Mouse (Mus musculus): ENCODE measurements around the gene Ctsh.
A peak's percentile ranks its signal among the peaks of the same experiment; 100 is the strongest.
"Not testable (repeated sequence)": the region's sequence is repeated elsewhere in the genome, so short reads cannot be mapped to it uniquely, and the experiment has no call there.

Gene Ctsh

DNA sequence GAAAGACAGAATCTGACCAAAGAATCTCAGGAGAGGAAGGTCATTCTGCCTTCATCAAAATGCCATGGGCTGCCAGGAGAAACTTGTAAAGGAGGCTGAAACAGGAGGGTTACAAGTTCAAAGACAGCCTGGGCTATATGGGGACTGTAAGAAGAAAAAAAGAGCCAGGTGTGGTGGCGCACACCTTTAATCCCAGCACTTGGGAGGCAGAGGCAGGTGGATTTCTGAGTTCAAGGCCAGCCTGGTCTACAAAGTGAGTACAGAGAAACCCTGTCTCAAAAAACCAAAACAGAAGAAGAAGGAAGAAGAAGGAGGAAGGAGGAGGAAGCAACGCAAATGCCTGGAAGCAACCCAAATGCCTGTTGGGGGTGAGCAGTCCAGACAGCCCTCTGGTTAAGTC, at the start of gene Ctsh:
Ctsh (plus strand) TSS at position 301 of the 400 bp plus-strand sequence.
- no peak for DNase-seq (ENCODE audit: low spot score in 2 of 2)

DNA sequence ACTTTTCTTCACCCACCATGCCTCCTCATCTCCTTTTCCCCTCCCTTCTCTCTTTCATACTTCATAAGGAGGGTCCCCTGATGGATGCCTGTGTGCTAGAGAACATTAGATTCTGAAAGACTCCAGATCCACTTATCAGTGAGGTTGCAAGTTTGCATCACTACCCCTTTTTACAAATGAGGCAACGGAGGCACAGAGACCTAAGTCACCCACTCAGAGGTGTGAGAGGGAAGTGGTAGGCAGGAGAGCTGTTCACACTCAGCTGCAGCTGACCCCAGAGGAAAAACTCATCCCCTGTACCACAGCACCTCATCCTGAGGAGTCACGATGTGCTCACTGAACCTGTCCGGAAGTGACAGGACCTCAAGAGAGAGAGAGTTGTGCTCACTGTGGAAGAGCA, 47.5 kb upstream of the Ctsh start:
- DNase-seq (ENCODE audit: low spot score in 2 of 2) = no peak

DNA sequence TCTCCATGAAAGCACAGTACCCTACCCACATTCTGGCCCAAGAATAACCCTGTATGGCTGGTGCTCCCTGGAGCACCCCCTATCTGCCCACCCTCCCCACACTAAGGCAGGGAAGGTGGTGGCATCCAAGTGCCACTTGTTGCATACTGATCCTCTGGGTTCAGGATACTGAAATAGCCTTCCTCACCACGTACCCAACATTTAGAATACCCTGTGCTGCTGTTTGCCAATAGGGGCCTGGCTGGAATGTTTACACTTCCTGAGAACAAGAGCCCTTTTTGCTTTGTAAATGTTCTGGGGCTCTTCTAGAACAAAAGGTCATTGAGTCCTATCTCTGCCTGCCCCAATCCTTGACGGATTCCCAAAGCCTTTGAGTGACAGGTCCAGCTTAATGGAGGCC, 46.9 kb upstream of the Ctsh start:
- DNase-seq (ENCODE audit: low spot score in 2 of 2) = no peak

GRCm38 (mm10) chr9:90008138-90008537, 45.8 kb upstream of the Ctsh start:
- no peak for DNase-seq (ENCODE audit: low spot score in 2 of 2)

- no peak for DNase-seq (ENCODE audit: low spot score in 2 of 2)
Measured at GRCm38 (mm10) chr9:90011849-90012248, 42.1 kb upstream of the Ctsh start.

DNA sequence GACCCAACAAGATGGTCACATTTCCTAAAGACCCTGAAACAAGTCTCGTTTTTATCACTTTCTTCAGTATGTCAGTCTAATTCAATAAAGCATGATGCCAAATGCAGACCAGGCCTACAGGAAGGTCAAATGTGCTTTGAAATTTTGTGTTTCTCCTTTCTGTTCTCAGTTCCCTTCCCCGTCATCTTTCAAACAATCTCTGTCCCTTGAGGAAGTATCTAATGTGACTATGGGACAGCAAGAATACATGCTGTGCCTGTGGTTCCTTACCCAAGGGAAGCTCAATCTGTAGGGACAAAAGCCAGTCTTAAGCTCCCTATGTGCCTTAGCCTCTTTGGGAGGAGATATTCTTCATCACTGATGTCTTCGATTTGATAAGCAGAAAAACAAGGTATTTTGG, 39.3 kb upstream of the Ctsh start:
- no peak for DNase-seq (ENCODE audit: low spot score in 2 of 2)

DNA sequence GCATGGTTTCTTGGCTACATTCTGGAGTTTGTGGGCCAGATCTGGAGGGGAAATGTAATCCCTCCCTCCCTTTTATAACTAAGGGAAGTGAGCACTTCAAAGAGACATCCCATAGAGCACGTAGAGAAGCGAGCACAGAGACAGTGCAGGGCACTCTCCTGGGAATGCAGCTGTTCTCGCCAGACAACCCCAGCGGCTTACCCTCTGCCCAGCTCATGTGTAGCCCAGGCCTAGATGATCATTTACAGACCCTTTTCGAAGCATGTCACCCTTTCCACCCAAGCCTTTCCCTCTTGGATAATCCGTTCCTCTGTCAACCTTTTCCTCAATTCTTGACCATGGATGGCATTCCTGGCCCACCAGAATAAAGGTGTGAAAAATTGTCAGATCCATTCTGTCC, 37.7 kb upstream of the Ctsh start:
- no peak for DNase-seq (ENCODE audit: low spot score in 2 of 2)

GRCm38 (mm10) chr9:90020866-90021265, 33.1 kb upstream of the Ctsh start:
- DNase-seq (ENCODE audit: low spot score in 2 of 2) = no peak

DNA sequence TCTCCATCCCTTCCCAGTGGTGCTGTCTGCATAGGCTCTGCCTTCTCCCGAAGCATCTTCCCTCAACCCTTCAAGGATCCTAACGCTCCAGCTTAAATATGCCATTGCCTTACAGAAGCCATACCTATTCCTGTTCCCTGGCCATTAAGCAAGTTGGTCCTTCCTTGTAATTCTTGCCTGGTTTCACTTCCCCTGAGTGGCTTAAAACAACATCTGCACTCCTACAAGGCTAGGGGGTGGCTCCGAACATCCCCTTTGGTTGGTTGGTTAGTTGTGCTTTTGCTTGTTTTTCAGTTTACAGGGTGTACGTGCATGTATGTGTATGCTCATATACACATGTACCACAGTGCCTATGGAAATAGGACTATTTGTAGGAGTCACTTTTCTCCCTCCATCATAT, 32.5 kb upstream of the Ctsh start:
- no peak for DNase-seq (ENCODE audit: low spot score in 2 of 2)

DNA sequence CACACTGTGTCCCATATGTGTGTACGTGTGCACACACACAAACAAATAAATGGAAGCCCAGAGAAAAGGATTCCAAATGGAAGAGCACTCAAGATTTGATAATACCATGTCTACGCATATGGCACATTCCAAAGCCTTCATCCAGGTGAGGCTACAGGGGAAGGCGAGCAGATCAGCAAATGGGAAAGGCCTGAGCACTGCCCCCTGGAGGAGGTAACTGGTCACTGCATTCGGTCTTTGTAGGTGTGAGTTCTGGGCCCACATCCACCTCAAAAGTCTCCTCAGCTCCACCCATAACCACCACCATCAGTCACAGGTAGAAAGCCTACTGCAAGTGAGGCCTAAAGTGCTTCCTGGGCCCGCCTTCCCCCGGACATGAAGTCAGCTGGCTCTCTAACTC, 26.2 kb upstream of the Ctsh start:
- DNase-seq (ENCODE audit: low spot score in 2 of 2) = no peak

GRCm38 (mm10) chr9:90033922-90034321, 20.0 kb upstream of the Ctsh start:
- peak in 1 of 2 experiments; percentile 12 for DNase-seq (ENCODE audit: low spot score in 2 of 2)

GRCm38 (mm10) chr9:90035168-90035567, 18.8 kb upstream of the Ctsh start:
- DNase-seq (ENCODE audit: low spot score in 2 of 2) = no peak

DNA sequence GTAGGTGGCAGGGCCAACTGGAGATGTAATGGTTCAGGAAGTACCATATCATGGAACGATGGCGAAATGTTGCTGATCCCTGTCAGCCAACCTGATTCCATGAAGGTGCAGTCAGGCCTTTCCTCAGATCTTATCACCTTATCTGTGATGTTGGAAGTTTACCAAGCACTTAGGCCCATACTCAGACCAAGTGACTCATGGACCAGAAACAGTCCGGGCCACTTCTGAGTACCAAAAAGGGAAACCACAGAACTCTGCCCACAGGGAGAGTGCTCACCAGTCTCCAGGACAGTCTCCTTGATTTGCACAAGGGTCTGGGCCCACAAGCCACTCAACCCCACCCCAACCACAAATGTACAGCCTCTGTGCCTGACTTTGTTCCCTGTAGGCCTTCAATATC, 18.2 kb upstream of the Ctsh start:
- no peak for DNase-seq (ENCODE audit: low spot score in 2 of 2)

GRCm38 (mm10) chr9:90036313-90036712, 17.6 kb upstream of the Ctsh start:
- no peak for DNase-seq (ENCODE audit: low spot score in 2 of 2)

GRCm38 (mm10) chr9:90038535-90038934, 15.4 kb upstream of the Ctsh start:
- DNase-seq (ENCODE audit: low spot score in 2 of 2) = no peak

- DNase-seq (ENCODE audit: low spot score in 2 of 2) = no peak
Measured at GRCm38 (mm10) chr9:90040916-90041315, 13.0 kb upstream of the Ctsh start.

GRCm38 (mm10) chr9:90041556-90041955, 12.4 kb upstream of the Ctsh start:
- no peak for DNase-seq (ENCODE audit: low spot score in 2 of 2)

DNA sequence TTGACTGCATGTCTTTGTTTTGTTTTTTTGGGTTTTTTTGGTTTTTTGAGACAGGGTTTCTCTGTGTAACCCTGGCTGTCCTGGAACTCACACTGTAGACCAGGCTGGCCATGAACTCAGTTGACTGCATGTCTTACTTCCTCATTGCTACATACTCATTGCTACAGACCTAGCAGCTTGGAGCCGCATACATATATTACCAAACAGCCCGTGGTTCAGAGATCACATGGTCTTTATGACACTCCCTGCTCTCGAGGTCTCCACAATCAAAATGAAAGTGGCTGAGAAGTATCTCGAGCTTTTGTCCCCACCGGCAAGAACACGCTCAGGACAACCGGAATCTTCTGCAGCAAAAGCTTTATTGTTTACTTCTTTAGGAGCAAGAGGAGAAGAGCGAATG, 11.0 kb upstream of the Ctsh start:
- DNase-seq (ENCODE audit: low spot score in 2 of 2) = not testable (repeated sequence)

DNA sequence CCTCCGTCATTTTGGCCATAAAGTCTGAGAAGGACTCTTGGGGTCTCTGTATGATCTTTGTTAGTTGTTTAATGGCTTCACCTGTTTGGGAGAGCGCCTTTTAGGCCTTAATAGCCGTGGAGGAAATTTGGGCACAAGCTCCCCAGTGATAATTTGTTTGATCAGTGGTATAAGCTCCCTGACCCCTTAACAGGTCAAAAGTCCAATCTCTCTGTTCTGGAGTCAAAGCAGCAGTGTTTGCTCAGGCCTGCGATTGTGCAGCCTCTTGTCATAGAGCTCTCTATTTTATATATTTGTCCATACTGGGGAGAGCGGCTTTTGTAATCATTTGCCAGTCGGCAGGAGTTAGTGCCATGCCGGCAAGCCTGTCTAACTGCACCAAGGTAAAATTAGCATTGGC, 8.8 kb upstream of the Ctsh start:
- DNase-seq (ENCODE audit: low spot score in 2 of 2) = no peak

- DNase-seq (ENCODE audit: low spot score in 2 of 2) = no peak
Measured at GRCm38 (mm10) chr9:90047937-90048627, 5.9 kb upstream of the Ctsh start.

- DNase-seq (ENCODE audit: low spot score in 2 of 2) = peak; percentile 68
Measured at GRCm38 (mm10) chr9:90054371-90055145, 606 bp downstream of the Ctsh start.

GRCm38 (mm10) chr9:90055409-90055808, 1.5 kb downstream of the Ctsh start:
- no peak for DNase-seq (ENCODE audit: low spot score in 2 of 2)

GRCm38 (mm10) chr9:90055911-90056310, 2.0 kb downstream of the Ctsh start:
- DNase-seq (ENCODE audit: low spot score in 2 of 2) = no peak
